Mouse (Mus musculus) small intestine, adult 2 months (tissue): ENCODE data around the gene Zfp972. TPM values are rescaled to one million over a fixed set of nuclear protein-coding genes. Genes with fewer than 3 reads are reported as not detected.
"Not testable (repeated sequence)": the region's sequence is repeated elsewhere in the genome, so short reads cannot be mapped to it uniquely, and the experiment has no call there.

Source experiments
- H3K27ac ChIP-seq: fragments of 200-500 bp; 2 replicates; pipeline ENCODE4 v1.5.1; 2012; ENCODE audit warnings: low read depth, low read length, control low read depth, inconsistent platforms; ENCODE audit not compliant: insufficient read depth
- H3K27me3 ChIP-seq: fragments of 200-500 bp; 2 replicates; pipeline ENCODE4 v1.6.1; 2012; ENCODE audit warnings: mild to moderate bottlenecking, moderate library complexity, low read length, inconsistent platforms; ENCODE audit not compliant: control insufficient read depth, insufficient read depth
- H3K36me3 ChIP-seq: fragments of 200-500 bp; 2 replicates; pipeline ENCODE4 v1.6.1; 2012; ENCODE audit warnings: mild to moderate bottlenecking, low read length, control low read depth, inconsistent platforms; ENCODE audit not compliant: control insufficient read depth, insufficient read depth
- H3K4me1 ChIP-seq: fragments of 200-500 bp; 2 replicates; pipeline ENCODE4 v1.6.1; 2012; ENCODE audit warnings: low read length, inconsistent platforms, mixed read lengths; ENCODE audit not compliant: control insufficient read depth, insufficient read depth, insufficient read length
- H3K4me3 ChIP-seq: fragments of 200-500 bp; 2 replicates; pipeline ENCODE4 v1.5.1; 2012; ENCODE audit warnings: low read depth, mild to moderate bottlenecking, control low read depth, inconsistent platforms, low read length, moderate library complexity
- WGBS: fragments of 180-500 bp; shearing (Covaris S2); methylation state at CpG from one replicate; pipeline ENCODE4 v1.1.7; 2018; 5-methylcytosine and 5-hydroxymethylcytosine counted together
- polyA plus RNA-seq: library from polyadenylated mRNA; depleted of rRNA; stranded (reverse); fragments of >200 nt; gene quantifications from 2 replicates; pipeline ENCODE4 v1.2.3, GENCODE M21; 2012; rRNA removed

Gene Zfp972
- polyA plus RNA-seq, result not detected in 2 replicates

GRCm38 (mm10) chr2:177925563-177926103, at the start of gene Zfp972:
TSS of gene Zfp972 (minus strand) at chr2:177925613.
- H3K27ac ChIP-seq, H3K27me3 ChIP-seq, H3K4me3 ChIP-seq, H3K4me1 ChIP-seq, H3K36me3 ChIP-seq: not testable (repeated sequence)
- 38% methylated on average over 3 of the region's 5 CpGs for WGBS

GRCm38 (mm10) chr2:177974814-177975213, 49.4 kb upstream of the Zfp972 start:
- not testable (repeated sequence) for H3K4me3 ChIP-seq, H3K4me1 ChIP-seq, H3K27ac ChIP-seq, H3K36me3 ChIP-seq, H3K27me3 ChIP-seq
- WGBS, result 60% methylated on average over 7 of the region's 7 CpGs

- not testable (repeated sequence) for H3K36me3 ChIP-seq, H3K27ac ChIP-seq, H3K27me3 ChIP-seq, H3K4me1 ChIP-seq
- peak within 1 kb of the TSS; percentile 71 for H3K4me3 ChIP-seq
- WGBS, result 0% methylated on average over 5 of the region's 7 CpGs
These were observed 31.7 kb upstream of the Zfp972 start, which contains the start of gene Gm14326 for GRCm38 (mm10) chr2:177957145-177957544. TSS of gene Gm14326 (minus strand) at chr2:177957297.

GRCm38 (mm10) chr2:177956734-177957133, 31.3 kb upstream of the Zfp972 start:
- H3K27me3 ChIP-seq, H3K27ac ChIP-seq, H3K36me3 ChIP-seq, H3K4me1 ChIP-seq: not testable (repeated sequence)
- under 1% methylated on average over 18 of the region's 18 CpGs for WGBS
- H3K4me3 ChIP-seq, result peak overlapping the region; percentile 71

- H3K27ac ChIP-seq, H3K36me3 ChIP-seq, H3K4me3 ChIP-seq, H3K27me3 ChIP-seq, H3K4me1 ChIP-seq: not testable (repeated sequence)
- WGBS, result 96% methylated on average over 5 of the region's 12 CpGs
These were observed 22.1 kb downstream of the Zfp972 start for GRCm38 (mm10) chr2:177903276-177903675.

GRCm38 (mm10) chr2:177898171-177898570, 27.2 kb downstream of the Zfp972 start:
- H3K27me3 ChIP-seq, H3K4me3 ChIP-seq, H3K4me1 ChIP-seq, H3K27ac ChIP-seq, H3K36me3 ChIP-seq: not testable (repeated sequence)
- WGBS, result 72% methylated on average over 2 of the region's 3 CpGs

GRCm38 (mm10) chr2:177897046-177897578, 28.3 kb downstream of the Zfp972 start, which contains the start of gene Gm14327:
TSS of gene Gm14327 (plus strand) at chr2:177897096.
- WGBS, result 41% methylated on average over 12 of the region's 13 CpGs
- H3K27ac ChIP-seq, H3K4me1 ChIP-seq, H3K36me3 ChIP-seq, H3K27me3 ChIP-seq: not testable (repeated sequence)
- peak within 1 kb of the TSS; percentile 56 for H3K4me3 ChIP-seq

- H3K4me1 ChIP-seq, H3K27me3 ChIP-seq, H3K4me3 ChIP-seq, H3K27ac ChIP-seq, H3K36me3 ChIP-seq: not testable (repeated sequence)
- 91% methylated on average over 14 of the region's 14 CpGs for WGBS
These were observed 37.7 kb downstream of the Zfp972 start for GRCm38 (mm10) chr2:177887743-177888142.

GRCm38 (mm10) chr2:177862254-177862653, 63.2 kb downstream of the Zfp972 start:
- not testable (repeated sequence) for H3K4me3 ChIP-seq, H3K27ac ChIP-seq, H3K27me3 ChIP-seq, H3K36me3 ChIP-seq, H3K4me1 ChIP-seq
- 90% methylated on average over 2 of the region's 2 CpGs for WGBS

Other genes starting within 250 kb of the Zfp972 start
- gene Gm14322, start 166.3 kb downstream of the Zfp972 start, polyA plus RNA-seq, result not detected in 2 replicates
- 0.66 and 1.7 TPM in 2 replicates for gene Gm14325, start 85.3 kb downstream of the Zfp972 start, polyA plus RNA-seq
- 0.16 TPM in 1 of 2 replicates, not detected in the other for gene Gm14327, start 28.5 kb downstream of the Zfp972 start, polyA plus RNA-seq
- gene Gm14326, start 31.7 kb upstream of the Zfp972 start, polyA plus RNA-seq, result 0.33 and 0.62 TPM in 2 replicates
- 0.25 TPM in 2 replicates for gene Zfp971, start 97.7 kb upstream of the Zfp972 start, polyA plus RNA-seq
- gene Zfp931, start 152.9 kb upstream of the Zfp972 start, polyA plus RNA-seq, result 0.10 TPM in 1 of 2 replicates, not detected in the other
- gene Phactr3, start 193.4 kb upstream of the Zfp972 start, polyA plus RNA-seq, result 0.08 and 0.10 TPM in 2 replicates